Mouse (Mus musculus) macrophage (primary cell): ENCODE measurements around the gene Tmem126a. TPM values are rescaled to one million over a fixed set of nuclear protein-coding genes. Genes with fewer than 3 reads are reported as not detected.
A peak's percentile ranks its signal among the peaks of the same experiment; 100 is the strongest.

Source experiments
- H3K27ac ChIP-seq: fragments of 350-480 bp; formaldehyde crosslinking; 2 replicates; pipeline ENCODE4 v1.9.0; 2021
- H3K36me3 ChIP-seq: fragments of 350-480 bp; formaldehyde crosslinking; 2 replicates; pipeline ENCODE4 v1.9.0; 2021; ENCODE audit errors: inconsistent target
- H3K4me3 ChIP-seq: fragments of 350-480 bp; formaldehyde crosslinking; 2 replicates; pipeline ENCODE4 v1.9.0; 2021; ENCODE audit errors: inconsistent target
- H3K79me2 ChIP-seq: fragments of 350-480 bp; formaldehyde crosslinking; 2 replicates; pipeline ENCODE4 v1.9.0; 2021; ENCODE audit errors: inconsistent target
- WGBS: methylation state at CpG from one replicate; pipeline ENCODE4 v1.1.7; 2026; ENCODE audit warnings: inconsistent platforms; ENCODE audit not compliant: missing documents; 5-methylcytosine and 5-hydroxymethylcytosine counted together
- polyA plus RNA-seq: library from polyadenylated mRNA; stranded (reverse); fragments of 250-400 nt; gene quantifications from 3 replicates; pipeline ENCODE4 v1.2.4, GENCODE M21; 2018; ENCODE audit warnings: inconsistent platforms

The Tmem126a gene
- polyA plus RNA-seq, 1 experiment from 2014 or later = 51.6 TPM

DNA sequence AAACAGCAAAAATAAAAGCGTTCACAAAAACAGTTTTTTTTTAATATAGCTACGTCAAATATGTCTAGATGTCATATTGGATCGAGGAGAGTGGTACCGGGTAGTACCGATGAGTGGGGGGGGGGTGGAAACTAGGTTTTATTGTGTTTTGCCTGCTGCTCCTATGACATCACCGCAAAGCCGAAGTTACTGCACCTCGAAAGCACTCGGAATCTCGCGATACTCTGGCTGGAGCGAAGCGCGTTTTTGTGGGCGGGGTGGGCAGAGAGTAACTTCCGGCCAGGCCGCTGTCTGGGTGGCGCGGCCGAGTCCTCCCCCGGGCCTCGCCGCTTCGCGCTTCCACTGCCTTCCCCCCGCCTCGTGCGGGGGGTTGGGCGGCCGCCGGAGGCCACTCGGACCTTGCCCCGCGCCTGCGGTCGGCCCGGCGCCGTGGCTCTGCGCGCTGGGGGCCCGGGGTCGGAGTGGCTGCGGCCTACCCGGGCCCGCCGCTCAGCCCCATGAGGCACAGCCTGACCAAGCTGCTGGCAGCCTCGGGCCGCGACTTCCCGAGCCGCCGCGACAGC lies 14.4 kb downstream of the Tmem126a start, which contains the start of gene Crebzf:
Gene Crebzf, plus strand, starts transcription at position 212 of the 563 bp plus-strand sequence.
- H3K4me3 ChIP-seq = peak within 1 kb of the TSS; percentile 68
- H3K27ac ChIP-seq = peak within 1 kb of the TSS; percentile 45
- H3K36me3 ChIP-seq = peaks cover 9% of the 10 kb centered on the region; the same call in 1 of the 2 replicates
- H3K79me2 ChIP-seq = peaks cover 41% of the 10 kb centered on the region
- WGBS = 0% methylated on average over 52 of the region's 54 CpGs

DNA sequence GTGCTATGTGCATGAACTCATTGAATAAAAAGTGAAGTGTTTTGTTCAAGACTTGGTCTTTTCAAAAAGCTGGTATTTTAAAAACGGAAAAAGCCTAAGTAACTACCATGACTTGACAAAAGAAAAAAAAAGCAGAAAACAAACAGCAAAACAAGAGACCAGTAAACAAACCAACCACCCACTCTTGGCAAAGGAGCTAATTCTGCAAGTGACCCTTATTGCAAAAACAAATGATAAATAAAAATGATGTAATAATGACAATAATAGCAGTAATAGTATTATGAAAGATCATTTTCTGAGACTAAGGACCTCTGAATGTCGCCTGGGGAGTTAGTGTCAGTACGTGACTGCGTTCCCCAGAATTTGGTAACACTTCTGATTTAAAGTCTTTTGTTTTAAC lies 15.0 kb downstream of the Tmem126a start:
- 3% methylated on average over 4 of the region's 4 CpGs for WGBS
- Histone ChIP-seq H3K4me3 (peak overlapping the region; percentile 40), H3K79me2 (peaks cover 36% of the 10 kb centered on the region), H3K36me3 (0 out of 2 replicates have a peak, but pooled peaks cover 5% of the 10 kb centered on the region), H3K27ac (peak overlapping the region; percentile 45)

GRCm38 (mm10) chr7:90440044-90440443 lies 17.0 kb downstream of the Tmem126a start:
- H3K79me2 ChIP-seq = peaks cover 16% of the 10 kb centered on the region
- WGBS = 98% methylated on average over 4 of the region's 4 CpGs
- H3K4me3 ChIP-seq = no peak overlapping the region
- no peaks in the 10 kb centered on the region for H3K36me3 ChIP-seq
- H3K27ac ChIP-seq = no peak overlapping the region

DNA sequence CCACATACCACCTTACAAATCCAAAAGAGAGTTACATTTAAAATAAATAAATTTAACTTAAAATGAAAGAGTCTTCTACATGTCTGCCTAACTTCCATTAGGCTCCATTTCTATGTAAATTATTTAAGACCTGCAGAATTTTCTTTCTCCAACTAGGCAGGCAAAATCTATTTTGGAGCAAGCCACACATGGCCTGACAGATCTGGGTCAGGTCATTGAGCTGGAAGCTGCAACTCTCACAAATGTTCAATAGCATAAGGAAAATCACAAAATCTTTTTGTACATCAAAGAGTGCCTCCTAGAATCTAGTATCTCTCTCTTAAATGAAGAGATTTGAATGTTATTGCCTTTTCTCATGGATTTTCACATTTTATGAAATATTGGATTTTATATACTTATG lies 24.8 kb downstream of the Tmem126a start:
- no peaks in the 10 kb centered on the region for H3K36me3 ChIP-seq
- no peak overlapping the region for H3K27ac ChIP-seq
- H3K79me2 ChIP-seq = no peaks in the 10 kb centered on the region
- no peak overlapping the region for H3K4me3 ChIP-seq

DNA sequence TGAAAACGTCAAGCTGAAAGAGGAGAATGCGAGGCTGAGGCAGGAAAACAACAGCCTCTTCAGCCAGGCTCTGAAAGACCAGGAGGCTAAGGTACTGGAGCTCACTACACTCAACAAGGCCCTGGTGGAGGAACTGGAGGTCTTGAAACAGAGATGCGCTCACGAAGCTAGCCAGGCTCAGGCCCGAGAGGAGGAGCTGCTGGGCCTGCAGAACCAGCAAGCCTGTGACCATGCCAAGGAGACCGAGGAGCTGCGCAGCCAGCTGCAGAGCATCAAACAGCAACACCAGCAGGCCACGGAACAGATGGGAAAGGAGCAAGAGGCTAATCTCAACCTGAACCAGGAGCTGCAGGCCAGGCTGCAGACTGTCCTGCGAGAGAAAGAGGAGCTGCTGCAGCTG lies 30.0 kb downstream of the Tmem126a start:
- 80% methylated on average over 9 of the region's 9 CpGs for WGBS
- Histone ChIP-seq H3K27ac (no peak overlapping the region), H3K4me3 (peak overlapping the region; percentile 15; the same call in 1 of the 2 replicates), H3K36me3 (no peaks in the 10 kb centered on the region), H3K79me2 (no peaks in the 10 kb centered on the region)

DNA sequence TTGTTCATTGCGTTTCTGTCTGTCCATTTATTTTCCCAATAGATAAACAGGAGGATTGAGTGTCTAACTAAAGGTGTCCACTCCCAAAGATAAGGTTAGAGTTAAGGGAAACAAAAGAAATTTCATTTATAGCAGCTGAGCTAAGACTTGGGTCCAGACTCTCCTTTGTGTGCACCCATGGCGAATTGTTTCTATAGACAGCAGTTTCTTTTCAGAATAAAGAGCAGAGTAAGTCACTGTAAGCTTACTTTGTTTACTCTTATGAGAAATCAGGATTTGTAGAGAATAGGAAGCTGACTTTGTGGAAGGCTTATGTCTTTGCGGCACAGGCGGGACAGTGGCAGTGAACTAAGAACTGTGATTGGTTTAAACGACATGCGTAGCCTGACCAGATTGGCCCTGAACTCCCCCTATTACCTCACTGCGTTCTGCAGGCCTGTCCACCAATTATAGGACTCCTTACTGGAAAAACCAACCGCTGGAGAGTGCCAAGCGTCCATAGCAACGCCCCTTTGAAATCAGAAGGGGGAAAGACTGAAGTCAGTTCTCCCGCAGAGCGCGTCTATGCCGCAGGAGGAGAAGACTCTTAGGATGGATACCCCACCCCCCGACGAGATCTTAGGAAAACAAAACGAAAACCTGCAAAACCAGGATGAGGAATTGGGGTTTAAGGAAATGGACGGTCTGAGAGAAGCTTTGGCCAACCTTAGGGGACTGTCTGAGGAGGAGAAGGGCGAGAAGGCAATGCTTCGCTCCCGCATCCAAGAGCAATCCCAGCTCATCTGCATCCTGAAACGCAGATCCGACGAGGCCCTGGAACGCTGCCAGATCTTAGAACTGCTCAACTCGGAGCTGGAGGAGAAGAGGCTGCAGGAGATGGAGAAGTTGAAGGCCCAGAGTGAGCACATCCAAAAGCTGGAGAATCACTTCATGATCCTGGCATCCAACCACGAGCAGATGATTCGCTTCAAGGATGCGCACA lies 30.7 kb downstream of the Tmem126a start, which contains the start of gene Ccdc89:
Gene Ccdc89, plus strand, starts transcription at position 558 of the 982 bp plus-strand sequence.
- Histone ChIP-seq H3K27ac (no peak within 1 kb of the TSS), H3K4me3 (peak within 1 kb of the TSS; percentile 15), H3K79me2 (no peaks in the 10 kb centered on the region), H3K36me3 (no peaks in the 10 kb centered on the region)
- 24% methylated on average over 29 of the region's 29 CpGs for WGBS

GRCm38 (mm10) chr7:90409934-90410333 lies 47.1 kb downstream of the Tmem126a start:
- 38% methylated on average over 3 of the region's 3 CpGs for WGBS

More at GRCm38 (mm10) chr7:90409934-90410333, 47.1 kb downstream of the Tmem126a start:
- Histone ChIP-seq H3K27ac (no peak overlapping the region), H3K4me3 (no peak overlapping the region), H3K36me3 (no peaks in the 10 kb centered on the region), H3K79me2 (no peaks in the 10 kb centered on the region)

Other genes with a start within 250 kb of the Tmem126a start
- not detected in 3 replicates for gene Ccdc83, start 191.5 kb downstream of the Tmem126a start, polyA plus RNA-seq
- gene Sytl2, start 155.0 kb downstream of the Tmem126a start, polyA plus RNA-seq = 0.11 TPM in 1 of 3 replicates, not detected in the others
- 0.20 to 0.35 TPM in 2 of 3 replicates, not detected in the other for gene Ccdc89, start 30.7 kb downstream of the Tmem126a start, polyA plus RNA-seq
- 19.9 to 39.0 TPM (median 38.2 TPM) in 3 replicates for gene Crebzf, start 14.5 kb downstream of the Tmem126a start, polyA plus RNA-seq
- gene Tmem126b, start 18.8 kb upstream of the Tmem126a start, polyA plus RNA-seq = 33.9 to 61.1 TPM (median 48.0 TPM) in 3 replicates
- gene Dlg2, start 19.4 kb upstream of the Tmem126a start, polyA plus RNA-seq = 0.13 to 0.41 TPM (median 0.18 TPM) in 3 replicates